Mouse (Mus musculus): Measurements from ENCODE around the gene Alk. TPM values are rescaled to one million over a fixed set of nuclear protein-coding genes. Genes with fewer than 3 reads are reported as not detected.

The Alk gene
- polyA plus RNA-seq, 1 experiment from 2014 or later, result 0.39 TPM

DNA sequence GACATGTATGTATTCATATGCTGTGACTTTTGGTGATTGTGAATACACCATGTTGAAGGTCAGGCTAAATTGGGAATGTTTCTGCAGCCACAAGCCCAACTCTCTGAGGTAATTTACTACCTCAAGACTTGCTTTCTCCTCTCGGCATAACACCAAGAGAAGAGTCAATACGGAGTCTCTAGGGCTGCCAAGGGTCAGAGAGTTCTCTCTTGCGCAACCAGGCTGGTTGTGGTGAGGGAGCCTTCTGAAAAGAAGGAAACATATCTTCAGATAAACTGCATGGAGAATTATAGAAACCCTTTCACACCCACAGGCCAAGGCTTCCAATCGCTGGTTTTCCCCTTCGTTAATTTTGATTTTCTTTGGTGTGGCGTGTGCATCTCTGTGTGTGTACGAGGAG lies 649.4 kb downstream of the Alk start:
- ATAC-seq (replicated peaks; ENCODE audit: insufficient number of reproducible peaks, low FRiP score, low TSS enrichment), result no peak
- 87% methylated on average over 7 of the region's 7 CpGs for WGBS (ENCODE audit: insufficient replicate concordance)
- no peaks in the 10 kb centered on the region for H3K27me3 ChIP-seq (ENCODE audit: control insufficient read depth, insufficient read depth, low read length)

DNA sequence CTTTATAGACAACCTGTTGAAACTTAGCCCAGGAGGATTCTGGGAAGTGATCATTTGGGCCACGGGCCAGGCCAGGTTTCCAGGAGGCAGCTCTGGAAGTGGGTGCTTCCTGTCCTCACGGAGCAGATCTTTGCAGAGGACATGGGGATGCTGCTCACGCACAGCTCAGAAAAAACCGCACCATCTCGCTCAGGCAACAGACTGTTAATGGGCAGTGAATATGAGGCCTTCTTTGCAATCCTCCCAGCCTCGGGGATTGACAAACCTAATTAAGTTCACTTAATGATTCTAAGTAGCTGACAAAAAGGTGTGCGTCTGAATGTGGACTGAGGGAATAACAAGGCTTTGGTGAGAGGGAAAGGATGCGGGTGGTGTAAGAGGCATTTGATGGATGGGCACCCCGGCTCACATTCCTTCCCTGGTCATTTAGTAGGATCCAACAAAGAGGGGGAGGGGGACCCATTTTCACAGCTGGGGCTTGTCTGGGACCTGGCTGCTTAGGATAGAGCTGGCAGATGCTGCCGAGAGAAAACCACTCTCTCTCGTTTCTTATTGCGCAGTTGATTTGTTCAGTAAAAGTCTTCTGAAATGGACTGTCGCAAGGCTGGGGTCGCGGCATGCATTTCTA lies 650.1 kb downstream of the Alk start:
- no peak overlapping the region for H3K4me3 ChIP-seq (ENCODE audit: low read depth, low read length)
- no peak overlapping the region for H3K27ac ChIP-seq (ENCODE audit: low read depth, low read length)
- H3K9ac ChIP-seq (ENCODE audit: low read depth, low read length), result no peak overlapping the region
- H3K36me3 ChIP-seq (ENCODE audit: control insufficient read depth, insufficient read depth, low read length), result no peaks in the 10 kb centered on the region
- no peaks in the 10 kb centered on the region for H3K27me3 ChIP-seq (ENCODE audit: control insufficient read depth, insufficient read depth, low read length)
- 70% methylated on average over 15 of the region's 15 CpGs for WGBS (ENCODE audit: insufficient replicate concordance)
- H3K4me1 ChIP-seq (ENCODE audit: control insufficient read depth, insufficient read depth, low read length), result no peaks in the 10 kb centered on the region
- no peak overlapping the region for H3K4me2 ChIP-seq
- H3K9me3 ChIP-seq (replicated peaks; ENCODE audit: control insufficient read depth, low read length), result no peaks in the 10 kb centered on the region
- ATAC-seq (replicated peaks; ENCODE audit: insufficient number of reproducible peaks, low FRiP score, low TSS enrichment), result no peak

More for the DNA sequence above, 649.4 kb downstream of the Alk start:
- H3K9ac ChIP-seq (ENCODE audit: low read depth, low read length), result no peak overlapping the region
- H3K4me2 ChIP-seq, result no peak overlapping the region
- H3K4me3 ChIP-seq (ENCODE audit: low read depth, low read length), result no peak overlapping the region
- no peaks in the 10 kb centered on the region for H3K9me3 ChIP-seq (replicated peaks; ENCODE audit: control insufficient read depth, low read length)
- H3K27ac ChIP-seq (ENCODE audit: low read depth, low read length), result no peak overlapping the region
- H3K4me1 ChIP-seq (ENCODE audit: control insufficient read depth, insufficient read depth, low read length), result no peaks in the 10 kb centered on the region
- no peaks in the 10 kb centered on the region for H3K36me3 ChIP-seq (ENCODE audit: control insufficient read depth, insufficient read depth, low read length)

DNA sequence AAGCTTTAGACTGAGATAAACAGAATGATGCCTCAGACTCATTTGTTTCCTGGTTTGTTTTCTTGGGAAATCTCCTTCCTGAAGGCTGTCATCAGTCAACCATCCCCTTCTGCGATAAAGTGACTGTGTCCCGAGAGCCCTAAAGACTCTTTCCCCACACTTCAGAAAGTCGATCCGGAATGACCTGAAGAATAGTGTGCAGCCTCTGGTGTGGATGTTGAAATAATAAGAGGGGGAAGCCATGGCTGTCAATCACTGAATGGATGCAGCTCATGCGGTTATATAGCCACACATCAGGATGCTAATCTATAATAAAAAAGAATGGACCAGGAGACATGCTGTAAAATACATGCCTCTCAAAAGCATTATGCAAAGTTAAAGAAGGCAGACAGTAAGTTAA lies 653.5 kb downstream of the Alk start:
- no peak for ATAC-seq (replicated peaks; ENCODE audit: insufficient number of reproducible peaks, low FRiP score, low TSS enrichment)
- Histone ChIP-seq H3K36me3 (ENCODE audit: control insufficient read depth, insufficient read depth, low read length) (no peaks in the 10 kb centered on the region), H3K4me1 (ENCODE audit: control insufficient read depth, insufficient read depth, low read length) (peaks cover 4% of the 10 kb centered on the region; the same call in 1 of the 2 replicates), H3K4me3 (ENCODE audit: low read depth, low read length) (no peak overlapping the region), H3K27ac (ENCODE audit: low read depth, low read length) (no peak overlapping the region), H3K4me2 (no peak overlapping the region), H3K27me3 (ENCODE audit: control insufficient read depth, insufficient read depth, low read length) (0 out of 2 replicates have a peak, but pooled peaks cover 2% of the 10 kb centered on the region), H3K9ac (ENCODE audit: low read depth, low read length) (no peak overlapping the region), H3K9me3 (replicated peaks; ENCODE audit: control insufficient read depth, low read length) (no peaks in the 10 kb centered on the region)
- 32% methylated on average over 5 of the region's 5 CpGs for WGBS (ENCODE audit: insufficient replicate concordance)

DNA sequence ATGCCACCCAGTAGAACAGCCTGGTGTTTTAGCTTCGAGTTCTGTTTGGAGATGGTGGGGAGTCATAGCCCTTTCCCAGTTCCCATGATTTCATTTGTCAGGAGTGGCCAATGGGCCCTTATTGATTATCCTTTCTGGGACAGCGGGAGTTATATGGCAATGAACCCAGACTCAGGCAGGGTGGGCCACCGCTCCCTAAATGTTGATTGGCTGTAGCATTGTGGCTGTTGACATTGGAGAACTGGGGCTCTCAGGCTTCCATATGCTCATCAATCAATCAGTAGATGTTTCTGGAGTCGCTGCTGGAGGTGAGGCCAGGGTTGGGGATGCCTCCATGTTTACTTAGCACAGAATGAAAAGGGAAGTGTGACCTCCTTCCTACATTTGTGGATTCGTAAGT lies 655.7 kb downstream of the Alk start:
- Histone ChIP-seq H3K4me2 (no peak overlapping the region), H3K27ac (ENCODE audit: low read depth, low read length) (no peak overlapping the region), H3K9ac (ENCODE audit: low read depth, low read length) (no peak overlapping the region), H3K4me3 (ENCODE audit: low read depth, low read length) (no peak overlapping the region), H3K4me1 (ENCODE audit: control insufficient read depth, insufficient read depth, low read length) (peaks cover 4% of the 10 kb centered on the region; the same call in 1 of the 2 replicates), H3K36me3 (ENCODE audit: control insufficient read depth, insufficient read depth, low read length) (no peaks in the 10 kb centered on the region), H3K27me3 (ENCODE audit: control insufficient read depth, insufficient read depth, low read length) (0 out of 2 replicates have a peak, but pooled peaks cover 2% of the 10 kb centered on the region), H3K9me3 (replicated peaks; ENCODE audit: control insufficient read depth, low read length) (no peaks in the 10 kb centered on the region)
- WGBS (ENCODE audit: insufficient replicate concordance), result 61% methylated on average over 5 of the region's 5 CpGs
- no peak for ATAC-seq (replicated peaks; ENCODE audit: insufficient number of reproducible peaks, low FRiP score, low TSS enrichment)

DNA sequence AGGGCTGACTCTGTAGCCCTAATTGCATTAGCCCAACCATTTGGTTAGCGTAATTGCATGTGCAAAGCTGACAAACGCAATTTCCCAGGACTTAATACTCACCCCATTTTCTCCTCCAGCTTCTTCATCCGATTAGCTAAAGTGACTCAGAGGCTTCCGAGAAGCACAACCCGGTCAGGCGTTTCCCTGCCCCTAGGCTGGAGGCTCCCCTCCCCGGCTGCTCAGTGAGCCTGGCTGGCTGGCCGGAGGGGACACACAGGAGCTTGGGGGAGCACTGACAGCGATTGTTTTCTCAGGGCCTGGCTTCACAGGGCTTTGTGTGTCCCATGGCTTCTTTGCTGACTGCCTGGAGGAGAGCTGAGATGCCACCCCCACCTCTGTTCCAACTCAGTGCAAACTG lies 657.0 kb downstream of the Alk start:
- Histone ChIP-seq H3K36me3 (ENCODE audit: control insufficient read depth, insufficient read depth, low read length) (no peaks in the 10 kb centered on the region), H3K4me3 (ENCODE audit: low read depth, low read length) (no peak overlapping the region), H3K4me1 (ENCODE audit: control insufficient read depth, insufficient read depth, low read length) (peaks cover 4% of the 10 kb centered on the region; the same call in 1 of the 2 replicates), H3K9ac (ENCODE audit: low read depth, low read length) (no peak overlapping the region), H3K27me3 (ENCODE audit: control insufficient read depth, insufficient read depth, low read length) (0 out of 2 replicates have a peak, but pooled peaks cover 2% of the 10 kb centered on the region), H3K9me3 (replicated peaks; ENCODE audit: control insufficient read depth, low read length) (no peaks in the 10 kb centered on the region), H3K27ac (ENCODE audit: low read depth, low read length) (no peak overlapping the region), H3K4me2 (no peak overlapping the region)
- WGBS (ENCODE audit: insufficient replicate concordance), result 10% methylated on average over 9 of the region's 9 CpGs
- no peak for ATAC-seq (replicated peaks; ENCODE audit: insufficient number of reproducible peaks, low FRiP score, low TSS enrichment)

DNA sequence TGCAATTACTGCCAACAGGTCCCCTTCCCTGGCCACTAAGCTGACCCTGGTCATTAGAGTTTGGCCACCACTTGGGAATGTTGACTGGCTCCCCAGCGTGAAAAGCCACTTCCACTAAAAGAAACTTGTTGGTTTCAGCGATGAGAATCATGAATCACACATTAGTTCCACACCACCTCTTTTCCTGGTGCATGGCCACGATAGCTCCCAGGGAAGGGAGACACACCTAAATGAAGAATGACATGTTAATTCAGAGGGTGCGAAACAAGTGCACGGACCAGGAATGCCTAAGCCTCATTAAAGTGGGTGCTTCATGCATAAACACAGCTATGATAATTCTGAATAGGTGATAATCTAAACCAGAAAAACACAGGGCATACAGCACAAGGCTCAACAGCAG lies 660.4 kb downstream of the Alk start:
- no peaks in the 10 kb centered on the region for H3K9me3 ChIP-seq (replicated peaks; ENCODE audit: control insufficient read depth, low read length)
- H3K4me3 ChIP-seq (ENCODE audit: low read depth, low read length), result no peak overlapping the region
- H3K27me3 ChIP-seq (ENCODE audit: control insufficient read depth, insufficient read depth, low read length), result 0 out of 2 replicates have a peak, but pooled peaks cover 2% of the 10 kb centered on the region
- H3K27ac ChIP-seq (ENCODE audit: low read depth, low read length), result no peak overlapping the region
- H3K4me2 ChIP-seq, result no peak overlapping the region
- WGBS (ENCODE audit: insufficient replicate concordance), result 79% methylated on average over 5 of the region's 5 CpGs
- no peak for ATAC-seq (replicated peaks; ENCODE audit: insufficient number of reproducible peaks, low FRiP score, low TSS enrichment)
- no peaks in the 10 kb centered on the region for H3K36me3 ChIP-seq (ENCODE audit: control insufficient read depth, insufficient read depth, low read length)
- H3K9ac ChIP-seq (ENCODE audit: low read depth, low read length), result no peak overlapping the region
- H3K4me1 ChIP-seq (ENCODE audit: control insufficient read depth, insufficient read depth, low read length), result peaks cover 4% of the 10 kb centered on the region; the same call in 1 of the 2 replicates

DNA sequence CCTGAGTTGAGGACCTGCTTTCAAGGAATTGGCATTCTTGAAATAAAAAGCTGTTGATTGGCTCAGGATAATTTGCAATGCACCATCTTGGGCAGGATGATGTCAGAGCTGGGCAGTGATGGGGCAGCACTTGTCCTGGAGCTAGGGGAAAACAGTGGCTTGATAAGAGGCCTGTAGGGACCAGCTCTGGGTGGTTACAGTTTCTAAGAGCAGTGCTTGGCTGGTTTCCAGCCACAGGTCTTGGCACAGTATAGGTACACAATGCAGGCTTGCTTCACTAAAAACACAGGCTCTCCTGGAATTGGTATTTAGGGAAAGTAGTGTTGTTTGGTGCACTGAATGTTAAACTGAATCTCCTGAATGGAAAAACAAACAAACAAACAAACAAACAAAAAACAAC lies 662.4 kb downstream of the Alk start:
- Histone ChIP-seq H3K27ac (ENCODE audit: low read depth, low read length) (no peak overlapping the region), H3K36me3 (ENCODE audit: control insufficient read depth, insufficient read depth, low read length) (no peaks in the 10 kb centered on the region), H3K4me2 (no peak overlapping the region), H3K9me3 (replicated peaks; ENCODE audit: control insufficient read depth, low read length) (no peaks in the 10 kb centered on the region), H3K4me3 (ENCODE audit: low read depth, low read length) (no peak overlapping the region), H3K4me1 (ENCODE audit: control insufficient read depth, insufficient read depth, low read length) (no peaks in the 10 kb centered on the region), H3K27me3 (ENCODE audit: control insufficient read depth, insufficient read depth, low read length) (no peaks in the 10 kb centered on the region), H3K9ac (ENCODE audit: low read depth, low read length) (no peak overlapping the region)
- ATAC-seq (replicated peaks; ENCODE audit: insufficient number of reproducible peaks, low FRiP score, low TSS enrichment), result no peak

DNA sequence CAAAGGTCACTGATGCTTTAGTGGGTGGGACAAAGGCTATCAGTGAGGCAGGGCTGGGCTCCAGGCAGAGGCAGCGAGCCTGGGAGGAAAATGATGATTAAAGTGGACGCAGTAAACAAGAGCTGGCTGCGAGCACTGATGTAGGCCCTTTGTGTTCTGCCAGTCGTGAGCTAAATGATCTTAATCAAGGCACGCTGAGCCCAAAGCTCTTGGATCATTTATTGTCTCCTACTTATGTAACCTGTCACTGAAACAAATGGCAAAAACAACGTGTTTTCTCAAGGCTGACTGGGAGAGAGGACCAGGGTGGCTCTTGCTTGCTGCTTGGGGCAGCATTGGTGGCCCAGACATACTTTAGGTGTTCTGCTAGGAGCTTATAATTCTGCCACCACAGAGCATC lies 663.0 kb downstream of the Alk start:
- ATAC-seq (replicated peaks; ENCODE audit: insufficient number of reproducible peaks, low FRiP score, low TSS enrichment), result no peak
- no peak overlapping the region for H3K4me3 ChIP-seq (ENCODE audit: low read depth, low read length)
- no peak overlapping the region for H3K9ac ChIP-seq (ENCODE audit: low read depth, low read length)
- whole genome bisulfite sequencing (ENCODE audit: insufficient replicate concordance), result 64% methylated on average over 6 of the region's 6 CpGs
- no peaks in the 10 kb centered on the region for H3K27me3 ChIP-seq (ENCODE audit: control insufficient read depth, insufficient read depth, low read length)
- H3K9me3 ChIP-seq (replicated peaks; ENCODE audit: control insufficient read depth, low read length), result no peaks in the 10 kb centered on the region
- H3K27ac ChIP-seq (ENCODE audit: low read depth, low read length), result no peak overlapping the region
- H3K36me3 ChIP-seq (ENCODE audit: control insufficient read depth, insufficient read depth, low read length), result no peaks in the 10 kb centered on the region
- H3K4me2 ChIP-seq, result no peak overlapping the region
- H3K4me1 ChIP-seq (ENCODE audit: control insufficient read depth, insufficient read depth, low read length), result no peaks in the 10 kb centered on the region

DNA sequence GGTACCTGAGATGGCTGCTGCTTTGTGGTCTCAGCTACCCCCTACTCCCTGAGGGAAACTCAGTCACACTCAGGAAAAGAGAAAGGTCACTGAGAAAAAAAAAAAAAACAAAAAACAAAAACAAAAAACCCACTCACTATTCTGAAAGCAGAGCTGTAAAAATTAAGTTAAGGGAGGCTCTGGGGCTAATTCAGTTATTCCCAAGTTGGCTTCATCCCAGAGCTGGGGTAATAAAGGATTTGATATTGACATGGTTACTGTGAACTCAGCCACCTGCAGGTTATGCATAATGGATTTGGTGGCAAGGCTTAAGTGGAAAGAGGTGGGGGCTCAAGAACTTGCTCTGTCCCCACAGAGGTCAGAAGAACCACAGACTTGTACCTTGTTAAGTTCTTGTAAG lies 667.7 kb downstream of the Alk start:
- no peak overlapping the region for H3K27ac ChIP-seq (ENCODE audit: low read depth, low read length)
- no peaks in the 10 kb centered on the region for H3K36me3 ChIP-seq (ENCODE audit: control insufficient read depth, insufficient read depth, low read length)
- H3K4me2 ChIP-seq, result no peak overlapping the region
- no peak for ATAC-seq (replicated peaks; ENCODE audit: insufficient number of reproducible peaks, low FRiP score, low TSS enrichment)
- no peaks in the 10 kb centered on the region for H3K4me1 ChIP-seq (ENCODE audit: control insufficient read depth, insufficient read depth, low read length)
- no peaks in the 10 kb centered on the region for H3K9me3 ChIP-seq (replicated peaks; ENCODE audit: control insufficient read depth, low read length)
- H3K4me3 ChIP-seq (ENCODE audit: low read depth, low read length), result no peak overlapping the region
- no peaks in the 10 kb centered on the region for H3K27me3 ChIP-seq (ENCODE audit: control insufficient read depth, insufficient read depth, low read length)
- no peak overlapping the region for H3K9ac ChIP-seq (ENCODE audit: low read depth, low read length)

Data from heart, embryonic 11.5 days (tissue).